Mouse (Mus musculus) cerebellum, adult 2 months (tissue): ENCODE measurements at regions not wholly inside any gene's neighbourhood (a gene's known extent, or its start where the extent isn't known, plus 50 kb on each side); places are given as distances from the start of the nearest gene placed in this dataset.

Source experiments
- CTCF ChIP-seq: fragments of 200-500 bp; IDR thresholded peaks from 2 replicates; pipeline ENCODE4 v1.5.1; 2011; ENCODE audit warnings: low read depth, mild to moderate bottlenecking, control low read depth, low read length, moderate library complexity, borderline replicate concordance; ENCODE audit not compliant: insufficient read depth
- POLR2A ChIP-seq: fragments of 200-500 bp; IDR thresholded peaks from 2 replicates; pipeline ENCODE4 v1.6.1; 2011; ENCODE audit warnings: low read length, control low read depth, borderline replicate concordance; ENCODE audit not compliant: insufficient read depth

DNA sequence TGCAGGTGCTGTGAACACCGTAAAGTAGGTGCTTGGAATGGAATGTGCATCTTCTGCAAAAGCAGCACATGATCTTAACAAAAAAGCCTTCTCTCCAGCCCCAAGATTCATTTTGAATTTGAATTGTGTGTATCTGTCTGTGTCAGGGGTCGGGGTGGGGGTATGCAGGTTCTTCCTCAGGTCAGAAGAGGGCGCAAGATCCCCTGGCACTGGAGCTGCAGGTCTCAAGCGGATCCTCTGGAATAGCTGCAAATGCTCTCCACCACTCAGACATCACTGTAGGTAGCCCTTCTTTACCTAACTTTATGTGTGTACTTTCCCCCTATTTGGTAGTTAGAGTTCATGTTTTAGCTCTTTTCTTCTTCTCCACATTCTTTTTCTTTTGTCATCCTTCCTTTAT lies 199.5 kb upstream of the Nampt start:
- no peak for TF ChIP-seq CTCF
- no peak for TF ChIP-seq POLR2A
